Mouse (Mus musculus): ENCODE results near the gene Atp5g3.

DNA sequence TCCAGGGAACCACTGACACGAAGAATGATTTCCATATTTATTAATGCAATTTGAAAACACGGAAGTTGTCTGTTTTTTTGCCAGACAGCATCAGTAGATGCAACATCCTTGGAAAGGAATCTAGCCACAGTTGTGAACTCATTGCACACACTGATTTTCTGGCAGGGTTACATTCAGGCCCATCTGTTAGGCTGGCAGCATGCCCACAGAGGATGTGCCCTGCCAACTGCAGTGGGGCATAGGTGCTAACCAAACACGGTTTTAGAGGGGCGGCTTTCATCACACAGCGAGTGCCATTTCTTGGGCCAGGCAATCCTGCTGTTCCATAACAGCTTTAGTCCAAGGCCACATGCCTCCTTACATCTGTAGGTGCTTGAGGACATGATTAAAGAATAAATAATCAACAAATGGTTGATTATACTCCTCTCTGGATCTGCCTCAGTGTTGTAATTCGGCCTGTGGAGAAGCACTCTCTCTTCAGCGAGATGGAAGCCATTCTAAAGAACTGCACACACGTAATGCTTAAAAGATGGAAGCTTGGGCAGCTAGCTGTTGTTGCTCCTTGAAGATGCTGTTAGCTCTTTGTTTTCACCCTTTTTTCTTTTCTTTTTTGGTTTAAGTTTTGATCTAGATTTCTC lies 21.7 kb upstream of the Atp5g3 start:
- TF ChIP-seq POLR2A (IDR thresholded peaks at IDR 0.05; ENCODE audit: insufficient read depth, low read depth, low read length) (no peak), CTCF (IDR thresholded peaks at IDR 0.05) (no peak)
